Comparison of ENCODE assay signal across 8 mouse cellular contexts in genomic region chr14:119123582-119123981, GRCm38 (mm10). TPM values are rescaled to one million over a fixed set of nuclear protein-coding genes. Genes with fewer than 3 reads are reported as not detected.
DNase-seq lines count a peak whose midpoint lies in the region; ATAC-seq and TF ChIP-seq lines count a peak whose summit lies in the region.
"Had no signal": no experiment of that assay in that cellular context is flagged by ENCODE, and none has a peak within 500 bp of the region (broad histone marks: within the 10 kb centered on the region; RNA-seq: fewer than 3 reads in every experiment).

No protein-coding gene starts in this region.

- H3K9ac ChIP-seq in lung, embryonic 14.5 days = peak overlapping the region; percentile 48
- H3K9ac ChIP-seq in forebrain, embryonic 16.5 days (replicated peaks; ENCODE audit: low read depth, low read length) = peak overlapping the region; percentile 36; the same call in 1 of the 2 replicates
- peak overlapping the region; percentile 25; the same call in 1 of the 2 replicates for H3K9ac ChIP-seq in limb, embryonic 14.5 days (ENCODE audit: low read depth, low read length, severe bottlenecking)
- peak overlapping the region; percentile 23; the same call in 1 of the 2 replicates for H3K9ac ChIP-seq in stomach, embryonic 14.5 days (replicated peaks; ENCODE audit: low read depth, low read length)

- no peaks in the 10 kb centered on the region for H3K9me3 ChIP-seq in lung, embryonic 14.5 days (ENCODE audit: low read depth, low read length)
- no peaks in the 10 kb centered on the region for H3K9me3 ChIP-seq in forebrain, embryonic 16.5 days (ENCODE audit: control insufficient read depth, low read length)
- no peaks in the 10 kb centered on the region for H3K9me3 ChIP-seq in limb, embryonic 14.5 days (ENCODE audit: control insufficient read depth, low read length)
- H3K9me3 ChIP-seq in stomach, embryonic 14.5 days (ENCODE audit: control insufficient read depth, low read depth, low read length) = no peaks in the 10 kb centered on the region

- 5% methylated on average over 12 of the region's 12 CpGs for WGBS in lung, embryonic 14.5 days
- WGBS in forebrain, embryonic 16.5 days = 6% methylated on average over 12 of the region's 12 CpGs
- 7% methylated on average over 11 of the region's 12 CpGs for WGBS in limb, embryonic 14.5 days
- WGBS in stomach, embryonic 14.5 days = 3% methylated on average over 12 of the region's 12 CpGs

- ATAC-seq in lung, embryonic 14.5 days (ENCODE audit: insufficient read depth) = peak; percentile 64
- ATAC-seq in forebrain, embryonic 16.5 days = peak; percentile 77
- peak; percentile 5; the same call in 1 of the 2 replicates for ATAC-seq in limb, embryonic 14.5 days (ENCODE audit: low FRiP score, low read depth)
- ATAC-seq in stomach, embryonic 14.5 days (ENCODE audit: insufficient number of reproducible peaks, insufficient read depth, low FRiP score, low read depth) = peak; percentile 12; the same call in 1 of the 2 replicates

- H3K4me3 ChIP-seq in lung, embryonic 14.5 days (ENCODE audit: low read depth, low read length) = peak overlapping the region; percentile 31
- peak overlapping the region; percentile 42 for H3K4me3 ChIP-seq in forebrain, embryonic 16.5 days (replicated peaks; ENCODE audit: low read length)
- peak overlapping the region; percentile 27 for H3K4me3 ChIP-seq in limb, embryonic 14.5 days (replicated peaks; ENCODE audit: low read length)
- peak overlapping the region; percentile 19 for H3K4me3 ChIP-seq in stomach, embryonic 14.5 days (ENCODE audit: low read depth, low read length)

- peaks cover 4% of the 10 kb centered on the region; the same call in 1 of the 2 replicates for H3K4me1 ChIP-seq in lung, embryonic 14.5 days (ENCODE audit: insufficient read depth)
- H3K4me1 ChIP-seq in forebrain, embryonic 16.5 days (replicated peaks; ENCODE audit: control insufficient read depth, insufficient read depth, low read length) = peaks cover 7% of the 10 kb centered on the region
- H3K4me1 ChIP-seq in limb, embryonic 14.5 days (ENCODE audit: control insufficient read depth, insufficient read depth, low read length) = no peaks in the 10 kb centered on the region
- H3K4me1 ChIP-seq in stomach, embryonic 14.5 days (ENCODE audit: control insufficient read depth, insufficient read depth, low read length) = no peaks in the 10 kb centered on the region

- intact Hi-C loops in left cerebral cortex, postnatal 14 days (cut with DNase I) = no loop called here

- H3K4me2 ChIP-seq in lung, embryonic 14.5 days = peak overlapping the region; percentile 60
- peak overlapping the region; percentile 59 for H3K4me2 ChIP-seq in forebrain, embryonic 16.5 days (ENCODE audit: low read length)
- peak overlapping the region; percentile 48 for H3K4me2 ChIP-seq in limb, embryonic 14.5 days (replicated peaks; ENCODE audit: low read depth, low read length, severe bottlenecking)
- H3K4me2 ChIP-seq in stomach, embryonic 14.5 days (replicated peaks; ENCODE audit: low read depth, low read length) = peak overlapping the region; percentile 39

- peak overlapping the region; percentile 79; the same call in 1 of the 2 replicates for H3K27ac ChIP-seq in lung, embryonic 14.5 days (ENCODE audit: low read depth)
- peak overlapping the region; percentile 43; the same call in 1 of the 2 replicates for H3K27ac ChIP-seq in forebrain, embryonic 16.5 days (ENCODE audit: low read length)
- H3K27ac ChIP-seq in limb, embryonic 14.5 days (replicated peaks; ENCODE audit: low read depth, low read length) = no peak overlapping the region
- H3K27ac ChIP-seq in stomach, embryonic 14.5 days (ENCODE audit: low read length) = no peak overlapping the region

- peak; percentile 61 for DNase-seq in lung, embryonic 14.5 days
- no peak for DNase-seq in lung, postnatal 10 days
- DNase-seq in limb, embryonic 14.5 days (ENCODE audit: low spot score) = no peak
- DNase-seq in left cerebral cortex, postnatal 14 days (ENCODE audit: low spot score in 2 of 2) = no peak
- no peak for DNase-seq in cerebellum, postnatal 4 days (ENCODE audit: low spot score in 2 of 2)

- H3K36me3 ChIP-seq in lung, embryonic 14.5 days (ENCODE audit: insufficient read depth) = no peaks in the 10 kb centered on the region
- H3K36me3 ChIP-seq in forebrain, embryonic 16.5 days (ENCODE audit: control insufficient read depth, insufficient read depth) = no peaks in the 10 kb centered on the region
- H3K36me3 ChIP-seq in limb, embryonic 14.5 days (ENCODE audit: control insufficient read depth, insufficient read depth, low read length) = no peaks in the 10 kb centered on the region
- no peaks in the 10 kb centered on the region for H3K36me3 ChIP-seq in stomach, embryonic 14.5 days (ENCODE audit: control insufficient read depth, insufficient read depth, low read length)

- no peak for TF ChIP-seq CTCF in lung, embryonic 14.5 days (IDR thresholded peaks at IDR 0.05; ENCODE audit: low read depth)

- TF ChIP-seq POLR2A in limb, embryonic 14.5 days (IDR thresholded peaks at IDR 0.05; ENCODE audit: borderline replicate concordance, extremely low read depth, insufficient read depth, insufficient read length) = no peak

- H3K27me3 ChIP-seq in lung, embryonic 14.5 days (ENCODE audit: insufficient read depth, low read length) = no peaks in the 10 kb centered on the region
- H3K27me3 ChIP-seq in forebrain, embryonic 16.5 days (replicated peaks; ENCODE audit: control insufficient read depth, insufficient read depth, low read length) = no peaks in the 10 kb centered on the region
- no peaks in the 10 kb centered on the region for H3K27me3 ChIP-seq in limb, embryonic 14.5 days (ENCODE audit: control insufficient read depth, insufficient read depth, low read length)
- H3K27me3 ChIP-seq in stomach, embryonic 14.5 days (ENCODE audit: control insufficient read depth, insufficient read depth, low read length) = no peaks in the 10 kb centered on the region

RNA-seq across cellular contexts. Expression of gene Hs6st3, which starts 14.6 kb away (rescaled TPM):
- polyA plus RNA-seq in lung, embryonic 14.5 days (2014; fragmentation: Nextera tagmentation; extraction: Ambion mirVana) = 1.1 and 1.4 TPM in 2 replicates
- polyA plus RNA-seq in forebrain, embryonic 16.5 days (2015; fragmentation: Nextera tagmentation; extraction: Ambion mirVana) = 0.70 and 0.87 TPM in 2 replicates
- polyA plus RNA-seq in limb, embryonic 14.5 days (2012; rRNA removed) = 0.89 and 1.5 TPM in 2 replicates
- polyA plus RNA-seq in limb, embryonic 14.5 days (2014; fragmentation: Nextera tagmentation; extraction: Ambion mirVana) = 0.43 and 0.72 TPM in 2 replicates
- 0.57 and 0.75 TPM in 2 replicates for polyA plus RNA-seq in stomach, embryonic 14.5 days (2014; fragmentation: Nextera tagmentation; extraction: Ambion mirVana)
- 10 to 100 TPM; 89.4 to 90.2 TPM for total RNA-seq in left cerebral cortex, postnatal 14 days (2021)
- polyA plus RNA-seq: liver, embryonic 16.5 days had no signal

RNA-seq across cellular contexts. Expression of gene Uggt2, which starts 24.4 kb away (rescaled TPM):
- 25.5 and 26.7 TPM in 2 replicates for polyA plus RNA-seq in lung, embryonic 14.5 days (2014; fragmentation: Nextera tagmentation; extraction: Ambion mirVana)
- polyA plus RNA-seq in forebrain, embryonic 16.5 days (2015; fragmentation: Nextera tagmentation; extraction: Ambion mirVana) = 10.9 and 15.9 TPM in 2 replicates
- polyA plus RNA-seq in limb, embryonic 14.5 days (2012; rRNA removed) = 36.0 and 36.5 TPM in 2 replicates
- polyA plus RNA-seq in limb, embryonic 14.5 days (2014; fragmentation: Nextera tagmentation; extraction: Ambion mirVana) = 14.9 and 18.5 TPM in 2 replicates
- polyA plus RNA-seq in stomach, embryonic 14.5 days (2014; fragmentation: Nextera tagmentation; extraction: Ambion mirVana) = 19.4 and 20.7 TPM in 2 replicates
- 10 to 100 TPM; 28.1 to 32.4 TPM for total RNA-seq in left cerebral cortex, postnatal 14 days (2021)

Comparison
In these comparisons a context has a peak if more than half of its experiments do, and no peak if none do; other contexts are left out.
1. ATAC-seq: peak in every context shown above with its lines; median percentile 77 in forebrain, embryonic 16.5 days; 64 in lung, embryonic 14.5 days; 12 in stomach, embryonic 14.5 days; 5 in limb, embryonic 14.5 days.
2. H3K27ac ChIP-seq: peak in lung, embryonic 14.5 days (single experiment) and forebrain, embryonic 16.5 days (single experiment); none in limb, embryonic 14.5 days (single experiment) and stomach, embryonic 14.5 days (single experiment).
3. Peak in every context shown above with its lines, with median percentiles within 50 percentile points of each other: H3K4me2 ChIP-seq, H3K4me3 ChIP-seq and H3K9ac ChIP-seq.